Mouse (Mus musculus) hindbrain, embryonic 12.5 days (tissue): ENCODE results near the gene Tldc2. TPM values are rescaled to one million over a fixed set of nuclear protein-coding genes. Genes with fewer than 3 reads are reported as not detected.
A peak's percentile ranks its signal among the peaks of the same experiment; 100 is the strongest.

Experiments
- ATAC-seq: fragments of 200-750 bp; cut with Nextera tagmentation; 2 replicates; pipeline ENCODE4 v1.8.0; 2017; ENCODE audit warnings: moderate TSS enrichment; ENCODE audit not compliant: low FRiP score
- H3K27ac ChIP-seq: fragments of 300-500 bp; sonication (generic); 2 replicates; pipeline ENCODE4 v1.5.1; 2016; ENCODE audit warnings: mild to moderate bottlenecking
- H3K27me3 ChIP-seq: fragments of 300-500 bp; sonication (generic); 2 replicates; pipeline ENCODE4 v1.6.1; 2016; ENCODE audit warnings: mild to moderate bottlenecking
- H3K36me3 ChIP-seq: fragments of 300-500 bp; sonication (generic); 2 replicates; pipeline ENCODE4 v1.6.1; 2016; ENCODE audit warnings: mild to moderate bottlenecking
- H3K4me1 ChIP-seq: fragments of 300-500 bp; sonication (generic); 2 replicates; pipeline ENCODE4 v1.6.1; 2016
- H3K4me2 ChIP-seq: fragments of 300-500 bp; sonication (generic); replicated peaks from 2 replicates; pipeline ENCODE4 v1.6.1; 2016; ENCODE audit warnings: mild to moderate bottlenecking
- H3K4me3 ChIP-seq: fragments of 300-500 bp; sonication (generic); 2 replicates; pipeline ENCODE4 v1.5.1; 2016; ENCODE audit warnings: mild to moderate bottlenecking
- H3K9ac ChIP-seq: fragments of 300-500 bp; sonication (generic); 2 replicates; pipeline ENCODE4 v1.6.1; 2016; ENCODE audit warnings: mild to moderate bottlenecking, moderate library complexity
- H3K9me3 ChIP-seq: fragments of 300-500 bp; sonication (generic); replicated peaks from 2 replicates; pipeline ENCODE4 v1.6.1; 2016; ENCODE audit warnings: mild to moderate bottlenecking
- WGBS: fragments of 180-500 bp; shearing (Covaris S2); methylation state at CpG from one replicate; pipeline ENCODE4 v1.1.7; 2016; 5-methylcytosine and 5-hydroxymethylcytosine counted together
- polyA plus RNA-seq: library from polyadenylated mRNA; unstranded; fragments of >200 nt; fragmentation: Nextera tagmentation; extraction: Ambion mirVana; gene quantifications from 2 replicates; pipeline ENCODE4 v1.2.1, GENCODE M21; 2016

The Tldc2 gene
- polyA plus RNA-seq, 1 experiment from 2014 or later: not detected

DNA sequence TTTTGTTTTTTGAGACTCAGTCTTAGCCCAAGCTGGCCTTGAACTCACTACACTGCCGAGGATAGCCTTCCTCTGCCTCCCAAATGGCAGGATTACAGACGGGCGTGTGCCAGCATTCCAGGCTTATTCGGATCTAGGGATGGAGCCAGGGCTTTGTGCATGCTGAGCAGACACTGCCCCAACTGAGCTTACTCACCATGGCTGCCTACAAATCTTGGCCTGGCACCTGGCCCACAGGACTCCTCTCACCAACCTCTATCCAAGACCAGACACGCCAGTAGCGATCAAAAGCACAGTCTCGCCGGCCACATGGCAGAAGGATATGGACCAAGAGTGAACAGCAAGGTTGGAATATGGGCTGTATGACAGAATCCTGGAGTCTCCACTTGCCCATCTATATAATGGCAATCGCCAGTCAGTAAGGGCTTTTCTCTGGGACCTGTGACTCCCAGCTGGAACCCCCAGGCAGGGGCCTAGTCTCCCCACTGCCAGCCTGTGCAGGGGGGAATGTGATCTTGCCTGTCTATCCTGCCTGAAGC is 12.6 kb upstream of the Tldc2 start:
- Histone ChIP-seq H3K4me2 (peak overlapping the region; percentile 93; the same call in 1 of the 2 replicates), H3K4me3 (0 out of 2 replicates have a peak overlapping the region, but pooled peaks have one; percentile 98), H3K27ac (peak overlapping the region; percentile 44; the same call in 1 of the 2 replicates), H3K4me1 (peaks cover 84% of the 10 kb centered on the region), H3K36me3 (peaks cover 15% of the 10 kb centered on the region), H3K27me3 (no peaks in the 10 kb centered on the region), H3K9ac (no peak overlapping the region), H3K9me3 (no peaks in the 10 kb centered on the region)
- 83% methylated on average over 9 of the region's 9 CpGs for WGBS
- ATAC-seq: no peak

- no peaks in the 10 kb centered on the region for H3K9me3 ChIP-seq
- peak overlapping the region; percentile 93 for H3K4me2 ChIP-seq
- no peak overlapping the region for H3K27ac ChIP-seq
- no peak for ATAC-seq
- 0 out of 2 replicates have a peak overlapping the region, but pooled peaks have one; percentile 100 for H3K9ac ChIP-seq
- peak overlapping the region; percentile 98; the same call in 1 of the 2 replicates for H3K4me3 ChIP-seq
- H3K4me1 ChIP-seq: peaks cover 81% of the 10 kb centered on the region
- peaks cover 15% of the 10 kb centered on the region for H3K36me3 ChIP-seq
- 74% methylated on average over 5 of the region's 5 CpGs for whole genome bisulfite sequencing
- no peaks in the 10 kb centered on the region for H3K27me3 ChIP-seq
Measured at GRCm38 (mm10) chr2:157074772-157075171, 12.1 kb upstream of the Tldc2 start.

DNA sequence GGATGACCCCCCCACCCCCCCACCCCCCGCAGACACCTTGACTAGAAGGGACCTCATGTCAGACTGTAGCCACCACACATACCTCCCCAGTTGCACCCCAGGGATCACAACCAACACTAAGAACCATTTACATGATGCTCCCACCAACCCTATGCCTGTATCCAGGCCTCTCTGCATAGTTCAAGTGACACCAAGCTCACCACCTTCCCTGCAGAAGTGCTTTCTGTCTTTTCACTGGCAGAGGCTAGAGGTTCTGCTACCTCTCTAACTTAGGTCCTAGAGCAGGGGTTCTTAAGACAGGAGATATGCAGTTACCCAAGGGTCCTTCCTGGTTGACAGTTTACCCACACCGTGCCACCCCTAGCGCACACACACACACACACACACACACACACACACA is 11.6 kb upstream of the Tldc2 start:
- peaks cover 15% of the 10 kb centered on the region for H3K36me3 ChIP-seq
- H3K4me1 ChIP-seq: peaks cover 81% of the 10 kb centered on the region
- ATAC-seq: no peak
- H3K4me2 ChIP-seq: peak overlapping the region; percentile 93
- 0 out of 2 replicates have a peak overlapping the region, but pooled peaks have one; percentile 52 for H3K27ac ChIP-seq
- H3K9me3 ChIP-seq: no peaks in the 10 kb centered on the region
- WGBS: 87% methylated on average over 3 of the region's 3 CpGs
- peak overlapping the region; percentile 98 for H3K4me3 ChIP-seq
- H3K9ac ChIP-seq: peak overlapping the region; percentile 100
- no peaks in the 10 kb centered on the region for H3K27me3 ChIP-seq

DNA sequence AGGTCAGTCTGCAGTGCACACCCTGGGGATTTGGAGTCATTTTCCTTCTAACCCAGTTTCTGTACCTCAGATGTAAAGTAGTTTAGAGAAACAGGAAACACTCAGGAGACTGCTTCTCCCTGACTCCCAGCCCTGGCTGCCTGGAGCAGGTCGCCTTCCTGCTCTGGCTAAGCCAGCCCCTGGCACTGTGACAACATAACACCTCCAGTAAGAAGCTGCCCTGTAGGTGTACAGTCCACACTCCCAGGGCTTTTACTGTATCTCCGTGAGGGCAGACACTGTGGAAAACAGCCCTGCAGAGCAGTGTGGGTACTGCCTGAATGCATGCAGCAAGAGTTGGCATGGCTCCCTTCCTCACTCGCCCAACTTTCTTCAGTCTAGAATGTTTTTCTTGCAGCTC is 11.2 kb upstream of the Tldc2 start:
- peak overlapping the region; percentile 98 for H3K4me3 ChIP-seq
- H3K4me1 ChIP-seq: peaks cover 78% of the 10 kb centered on the region
- H3K4me2 ChIP-seq: peak overlapping the region; percentile 93
- H3K36me3 ChIP-seq: peaks cover 15% of the 10 kb centered on the region
- no peaks in the 10 kb centered on the region for H3K27me3 ChIP-seq
- no peaks in the 10 kb centered on the region for H3K9me3 ChIP-seq
- 70% methylated on average over 3 of the region's 3 CpGs for WGBS
- ATAC-seq: no peak
- 0 out of 2 replicates have a peak overlapping the region, but pooled peaks have one; percentile 52 for H3K27ac ChIP-seq
- H3K9ac ChIP-seq: peak overlapping the region; percentile 100

- ATAC-seq: no peak
- H3K4me1 ChIP-seq: peaks cover 69% of the 10 kb centered on the region
- H3K9me3 ChIP-seq: no peaks in the 10 kb centered on the region
- H3K27ac ChIP-seq: no peak overlapping the region
- peak overlapping the region; percentile 100; the same call in 1 of the 2 replicates for H3K9ac ChIP-seq
- H3K4me2 ChIP-seq: peak overlapping the region; percentile 93
- peak overlapping the region; percentile 98 for H3K4me3 ChIP-seq
- peaks cover 15% of the 10 kb centered on the region for H3K36me3 ChIP-seq
- 88% methylated on average over 7 of the region's 7 CpGs for WGBS
- H3K27me3 ChIP-seq: no peaks in the 10 kb centered on the region
Measured at GRCm38 (mm10) chr2:157076585-157076984, 10.3 kb upstream of the Tldc2 start.

DNA sequence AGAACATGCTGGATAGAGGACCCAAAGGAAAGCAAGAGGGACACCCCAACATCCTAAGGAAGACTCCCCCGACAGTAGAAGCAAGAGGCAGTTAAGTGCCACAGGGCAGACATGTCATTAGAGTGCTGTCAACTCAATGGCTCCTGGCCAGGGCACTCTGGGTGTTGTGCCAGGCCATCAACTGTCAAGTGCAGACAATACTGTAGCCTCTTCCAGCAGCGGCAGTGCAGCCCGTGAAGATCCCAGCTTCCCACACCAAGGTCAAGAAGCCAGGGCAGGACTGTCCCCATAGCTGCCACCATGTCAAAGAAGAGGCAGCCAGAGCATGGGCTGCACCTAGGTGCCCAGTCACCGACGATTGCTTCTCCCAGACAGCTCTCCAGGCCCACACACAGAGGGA is 9.7 kb upstream of the Tldc2 start:
- ATAC-seq: no peak
- H3K9ac ChIP-seq: peak overlapping the region; percentile 100
- WGBS: 13% methylated on average over 5 of the region's 5 CpGs
- H3K36me3 ChIP-seq: peaks cover 15% of the 10 kb centered on the region
- H3K9me3 ChIP-seq: no peaks in the 10 kb centered on the region
- H3K4me1 ChIP-seq: peaks cover 68% of the 10 kb centered on the region
- peak overlapping the region; percentile 98 for H3K4me3 ChIP-seq
- peak overlapping the region; percentile 93 for H3K4me2 ChIP-seq
- no peaks in the 10 kb centered on the region for H3K27me3 ChIP-seq
- peak overlapping the region; percentile 99 for H3K27ac ChIP-seq

DNA sequence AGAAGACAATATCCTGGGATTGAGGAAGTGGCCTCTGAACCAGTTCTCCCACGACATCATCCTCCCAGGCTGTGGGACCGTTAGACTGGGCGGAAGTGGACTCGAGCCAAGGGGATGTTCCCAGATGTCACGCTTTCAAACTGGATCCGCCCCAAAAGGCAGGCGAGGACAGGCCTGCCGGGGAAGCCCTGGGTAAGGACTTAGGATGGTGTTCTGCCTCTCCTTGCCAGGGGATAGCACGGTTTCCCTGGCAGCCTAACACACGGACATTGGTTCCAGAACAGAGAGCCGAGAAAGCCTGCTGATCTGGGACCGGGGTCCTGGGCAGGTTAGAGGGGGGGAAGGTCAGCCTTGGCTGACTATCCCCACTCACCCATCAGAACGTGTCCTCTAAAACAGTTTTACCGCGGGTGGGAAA is 9.2 kb upstream of the Tldc2 start:
- Histone ChIP-seq H3K9ac (peak overlapping the region; percentile 100), H3K4me2 (peak overlapping the region; percentile 93), H3K4me3 (peak overlapping the region; percentile 98), H3K4me1 (peaks cover 65% of the 10 kb centered on the region), H3K9me3 (no peaks in the 10 kb centered on the region), H3K27ac (peak overlapping the region; percentile 99), H3K27me3 (no peaks in the 10 kb centered on the region), H3K36me3 (peaks cover 12% of the 10 kb centered on the region)
- WGBS: under 1% methylated on average over 15 of the region's 15 CpGs
- peak; percentile 2; the same call in 1 of the 2 replicates for ATAC-seq

DNA sequence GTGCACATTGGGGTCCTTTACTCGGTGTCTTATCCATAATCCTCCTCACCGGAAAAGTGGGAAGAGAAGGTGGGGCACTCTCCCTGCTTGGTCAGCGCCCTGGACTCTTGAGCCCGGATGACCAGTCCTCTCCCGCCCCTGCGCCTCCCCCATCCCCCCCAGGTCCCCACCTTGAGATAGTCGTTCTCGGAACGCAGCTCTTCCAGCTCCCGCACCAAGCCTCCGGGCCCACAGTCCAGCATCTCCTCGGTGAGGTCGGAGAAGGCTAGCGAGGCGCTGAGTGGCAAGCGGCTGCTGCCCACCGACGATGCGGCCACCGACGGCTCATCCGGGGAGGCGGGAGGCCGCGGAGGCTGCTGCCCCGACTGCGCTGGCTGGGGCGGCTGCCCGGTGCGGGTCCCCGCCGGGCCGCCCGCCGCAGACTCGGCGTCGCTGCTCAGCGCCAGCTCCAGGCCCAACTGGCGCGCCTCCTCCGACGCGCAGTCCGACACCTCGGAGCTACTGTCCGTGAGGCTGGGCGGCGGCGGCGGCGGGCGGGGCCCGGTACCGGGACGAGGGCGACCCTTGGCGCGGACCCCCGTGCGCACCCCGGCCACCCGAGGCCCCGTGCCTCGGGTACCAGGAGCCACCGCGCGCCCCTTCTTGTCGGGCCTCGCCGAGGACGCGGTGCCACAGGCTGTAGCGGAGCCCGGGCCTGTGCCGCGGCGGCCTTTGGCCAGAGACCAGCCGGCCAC is 8.6 kb upstream of the Tldc2 start:
- Histone ChIP-seq H3K4me1 (peaks cover 59% of the 10 kb centered on the region), H3K36me3 (peaks cover 7% of the 10 kb centered on the region), H3K9ac (peak overlapping the region; percentile 100), H3K9me3 (no peaks in the 10 kb centered on the region), H3K4me2 (peak overlapping the region; percentile 93), H3K27me3 (no peaks in the 10 kb centered on the region), H3K4me3 (peak overlapping the region; percentile 98), H3K27ac (peak overlapping the region; percentile 99)
- under 1% methylated on average over 57 of the region's 79 CpGs for WGBS
- ATAC-seq: peak; percentile 14

DNA sequence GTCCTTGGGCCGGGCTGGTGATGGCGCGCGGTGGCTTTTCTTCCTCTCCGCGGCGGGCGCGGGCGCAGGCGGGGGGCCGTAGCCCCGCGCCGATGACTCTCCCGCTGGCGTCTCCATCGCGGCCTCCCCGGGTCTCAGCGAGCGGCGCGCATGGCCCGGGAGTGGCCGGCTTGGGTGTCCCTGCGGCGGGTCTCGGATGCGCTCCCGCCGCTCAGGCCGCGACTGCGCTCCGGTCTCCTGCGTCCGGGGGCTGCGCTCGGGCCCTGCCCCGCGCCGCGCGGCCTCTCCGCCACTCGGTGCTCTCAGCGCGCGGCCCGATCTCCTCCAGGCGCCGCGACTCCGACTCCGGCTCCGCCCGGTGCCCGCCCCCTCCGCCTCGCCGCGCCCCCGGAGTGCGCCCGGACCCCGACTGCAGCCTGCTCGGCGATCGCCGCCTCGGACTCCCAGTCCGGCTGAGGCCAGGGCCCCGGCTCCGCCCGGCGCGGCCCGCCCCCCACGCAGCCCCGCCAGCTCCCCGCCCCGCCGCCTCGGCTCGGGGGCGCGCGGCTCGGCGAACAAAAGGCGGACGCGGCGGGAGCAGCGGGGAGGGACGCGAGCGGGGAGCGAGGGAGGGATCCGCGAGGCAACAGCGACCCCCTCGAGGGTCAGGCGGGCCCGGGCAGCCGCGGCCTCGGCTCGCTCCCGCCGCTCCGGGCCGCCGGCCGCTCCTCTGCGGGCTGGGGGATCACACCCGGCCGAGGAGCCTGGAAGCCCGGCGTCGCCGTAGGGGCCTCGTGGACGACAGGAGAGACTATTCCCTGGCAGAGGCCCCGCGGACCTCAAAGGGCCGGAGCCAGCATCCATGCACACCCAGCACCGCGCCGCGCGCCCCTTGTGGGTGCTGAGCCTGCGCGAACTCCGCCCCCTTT is 7.8 kb upstream of the Tldc2 start, which contains the start of gene Soga1:
Gene Soga1 (minus strand): TSS at position 462 of the 908 bp plus-strand sequence.
- H3K4me2 ChIP-seq: peak within 1 kb of the TSS; percentile 93
- H3K4me1 ChIP-seq: peaks cover 51% of the 10 kb centered on the region
- H3K4me3 ChIP-seq: peak within 1 kb of the TSS; percentile 98
- H3K9me3 ChIP-seq: no peaks in the 10 kb centered on the region
- H3K36me3 ChIP-seq: peaks cover 3% of the 10 kb centered on the region; the same call in 1 of the 2 replicates
- H3K27me3 ChIP-seq: no peaks in the 10 kb centered on the region
- under 1% methylated on average over 101 of the region's 136 CpGs for WGBS
- H3K27ac ChIP-seq: peak within 1 kb of the TSS; percentile 99
- peak within 1 kb of the TSS; percentile 100 for H3K9ac ChIP-seq
- ATAC-seq: peak; percentile 87

- Histone ChIP-seq H3K9me3 (no peaks in the 10 kb centered on the region), H3K4me2 (peak overlapping the region; percentile 93), H3K9ac (peak overlapping the region; percentile 100), H3K4me1 (peaks cover 44% of the 10 kb centered on the region), H3K36me3 (peaks cover 3% of the 10 kb centered on the region; the same call in 1 of the 2 replicates), H3K27me3 (no peaks in the 10 kb centered on the region), H3K27ac (peak overlapping the region; percentile 99), H3K4me3 (peak overlapping the region; percentile 98)
- ATAC-seq: peak; percentile 3; the same call in 1 of the 2 replicates
- 7% methylated on average over 16 of the region's 16 CpGs for WGBS
Measured at GRCm38 (mm10) chr2:157079701-157080180, 7.1 kb upstream of the Tldc2 start.

DNA sequence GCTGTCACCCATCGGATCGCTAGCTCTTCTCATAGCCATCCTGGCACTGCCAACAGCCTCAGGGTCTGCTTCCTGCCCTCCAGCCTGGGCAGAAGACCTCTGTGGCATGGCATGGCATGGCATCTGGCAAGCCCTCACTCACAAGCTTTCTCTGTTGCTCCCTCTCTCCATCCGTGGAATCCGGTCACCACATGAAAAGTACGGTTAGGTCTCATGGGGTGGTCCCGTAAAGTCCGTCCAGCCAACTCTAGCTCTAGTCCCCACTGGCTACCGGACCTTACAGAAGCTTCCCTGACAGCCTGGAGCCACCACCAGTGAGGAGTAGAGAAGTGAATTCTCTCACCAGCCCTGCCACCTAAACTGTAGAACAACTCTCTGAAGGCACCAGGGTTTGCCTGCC is 5.5 kb upstream of the Tldc2 start:
- Histone ChIP-seq H3K4me2 (no peak overlapping the region), H3K9me3 (no peaks in the 10 kb centered on the region), H3K4me1 (peaks cover 31% of the 10 kb centered on the region), H3K9ac (no peak overlapping the region), H3K4me3 (no peak overlapping the region), H3K27me3 (no peaks in the 10 kb centered on the region), H3K36me3 (peaks cover 3% of the 10 kb centered on the region; the same call in 1 of the 2 replicates), H3K27ac (no peak overlapping the region)
- ATAC-seq: no peak
- WGBS: 96% methylated on average over 8 of the region's 8 CpGs
